Mouse (Mus musculus): ENCODE data around the gene Grik1. TPM values are rescaled to one million over a fixed set of nuclear protein-coding genes. Genes with fewer than 3 reads are reported as not detected.

Gene Grik1
- polyA plus RNA-seq (2015; fragmentation: Nextera tagmentation; extraction: Ambion mirVana): 0.40 and 0.41 TPM in 2 replicates

DNA sequence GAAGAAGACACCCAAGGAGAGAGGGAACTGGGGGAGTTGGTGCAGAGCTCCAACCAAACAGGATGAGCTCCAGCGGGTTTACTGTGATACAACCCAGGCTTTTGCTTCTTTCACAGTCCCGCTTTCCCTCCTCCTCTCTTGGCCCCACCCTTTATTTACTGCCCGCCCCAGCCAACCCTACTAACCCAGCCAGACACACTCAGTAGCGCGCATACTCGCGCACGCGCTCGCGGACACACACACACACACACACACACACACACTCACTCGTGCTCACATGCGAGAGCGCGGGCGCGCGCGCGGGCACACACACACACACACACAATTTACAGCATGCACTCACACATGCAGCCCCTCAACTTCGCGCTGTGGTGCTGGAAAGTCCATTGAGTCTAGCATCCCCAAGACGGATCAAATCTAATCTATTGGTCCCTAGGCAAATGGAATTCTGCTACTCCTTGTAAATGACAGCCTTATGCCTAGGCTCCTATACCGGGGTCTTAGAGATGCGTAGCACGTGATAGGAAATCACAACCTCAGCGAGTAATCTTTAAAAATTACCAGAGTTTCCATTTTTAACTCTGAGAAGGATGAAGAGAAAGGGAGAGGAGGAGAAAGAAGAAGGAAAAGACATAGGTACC, at the start of gene Grik1:
Gene Grik1, minus strand, starts transcription at position 134 of the 641 bp plus-strand sequence.

Other genes with a start within 250 kb of the Grik1 start
- not detected in 2 replicates for gene Cldn17, start 216.7 kb upstream of the Grik1 start, polyA plus RNA-seq (2015; fragmentation: Nextera tagmentation; extraction: Ambion mirVana)